Mouse (Mus musculus) MEL (cell line): ENCODE measurements around the gene Fam171a2. TPM values are rescaled to one million over a fixed set of nuclear protein-coding genes. Genes with fewer than 3 reads are reported as not detected.

Experiments used
- DNase-seq: peaks from one replicate; pipeline ENCODE4 v3.0.0; 2011; ENCODE audit warnings: low read depth, low spot score
- H3K27ac ChIP-seq: 2 replicates; pipeline ENCODE4 v1.5.1; 2012; ENCODE audit warnings: low read depth, mild to moderate bottlenecking, control low read depth, low read length, moderate library complexity; ENCODE audit not compliant: control insufficient read depth
- H3K27me3 ChIP-seq, 2 experiments: fragments of 150-350 bp in 1 of 2; sonication (generic) in 1 of 2; 2 replicates each; pipeline ENCODE4 v1.6.1; 2012; ENCODE audit warnings: low read length in 2 of 2, mild to moderate bottlenecking in 2 of 2, improper control_type of control experiment in 1 of 2, moderate library complexity in 1 of 2; ENCODE audit not compliant: insufficient read depth in 2 of 2, control insufficient read depth in 1 of 2
- H3K36me3 ChIP-seq, 2 experiments: 2 replicates each; pipeline ENCODE4 v1.6.1; 2012 to 2014; ENCODE audit warnings: low read length in 2 of 2, improper control_type of control experiment in 1 of 2, inconsistent platforms in 1 of 2, mild to moderate bottlenecking in 1 of 2; ENCODE audit not compliant: insufficient read depth in 2 of 2, control insufficient read depth in 1 of 2
- H3K4me1 ChIP-seq, 2 experiments: fragments of 150-350 bp in 1 of 2; sonication (generic) in 1 of 2; 2 replicates each; pipeline ENCODE4 v1.6.1; 2012; ENCODE audit warnings: low read length in 2 of 2, improper control_type of control experiment in 1 of 2, mild to moderate bottlenecking in 1 of 2; ENCODE audit not compliant: insufficient read depth in 2 of 2, control insufficient read depth in 1 of 2
- H3K4me3 ChIP-seq, 2 experiments: fragments of 150-350 bp in 1 of 2; sonication (generic) in 1 of 2; 2 replicates each; pipeline ENCODE4 v1.5.1; 2012; ENCODE audit warnings: low read depth in 2 of 2, low read length in 2 of 2, mild to moderate bottlenecking in 2 of 2, moderate library complexity in 2 of 2, control low read depth in 1 of 2, improper control_type of control experiment in 1 of 2; ENCODE audit not compliant: control insufficient read depth in 1 of 2, insufficient read depth in 1 of 2
- H3K79me2 ChIP-seq: 2 replicates; pipeline ENCODE4 v1.6.1; 2012; ENCODE audit warnings: mild to moderate bottlenecking, low read length, moderate library complexity; ENCODE audit not compliant: control insufficient read depth, poor library complexity, insufficient read depth
- H3K9ac ChIP-seq: 2 replicates; pipeline ENCODE4 v1.6.1; 2012; ENCODE audit warnings: low read depth, mild to moderate bottlenecking, control low read depth, low read length, moderate library complexity; ENCODE audit not compliant: control insufficient read depth, poor library complexity, severe bottlenecking
- H3K9me3 ChIP-seq: fragments of 150-350 bp; sonication (generic); replicated peaks from 2 replicates; pipeline ENCODE4 v1.6.1; 2012; ENCODE audit warnings: mild to moderate bottlenecking, low read length, improper control_type of control experiment, moderate library complexity; ENCODE audit not compliant: insufficient read depth
- CHD1 ChIP-seq: IDR thresholded peaks from 2 replicates; pipeline ENCODE4 v1.6.1; 2012; ENCODE audit warnings: low read depth, mild to moderate bottlenecking, inconsistent platforms, low read length, improper control_type of control experiment
- CTCF ChIP-seq, 3 experiments: IDR thresholded peaks in 2 of 3; conservative IDR thresholded peaks in 1 of 3; 2 replicates each; pipeline ENCODE4 v1.5.1; 2011 to 2012; ENCODE audit warnings: low read length in 3 of 3, low read depth in 2 of 3, mild to moderate bottlenecking in 2 of 3, improper control_type of control experiment in 1 of 3, inconsistent platforms in 1 of 3, mixed read lengths in 1 of 3, moderate library complexity in 1 of 3; ENCODE audit not compliant: control insufficient read depth in 1 of 3, insufficient read depth in 1 of 3, poor library complexity in 1 of 3, severe bottlenecking in 1 of 3
- EP300 ChIP-seq, 2 experiments: IDR thresholded peaks; 2 replicates each; pipeline ENCODE4 v1.6.1; 2011; ENCODE audit warnings: improper control_type of control experiment in 2 of 2, low read length in 2 of 2, low read depth in 1 of 2, mild to moderate bottlenecking in 1 of 2
- HCFC1 ChIP-seq: IDR thresholded peaks from 2 replicates; pipeline ENCODE4 v1.6.1; 2012; ENCODE audit warnings: low read depth, mild to moderate bottlenecking, inconsistent platforms, low read length, improper control_type of control experiment, moderate library complexity
- MAFK ChIP-seq: IDR thresholded peaks from 2 replicates; pipeline ENCODE4 v1.6.1; 2011; ENCODE audit warnings: low read depth, mild to moderate bottlenecking, low read length, improper control_type of control experiment, borderline replicate concordance
- MEF2A ChIP-seq: IDR thresholded peaks from 2 replicates; pipeline ENCODE4 v1.6.1; 2014; ENCODE audit warnings: low read depth, mild to moderate bottlenecking, inconsistent platforms, low read length, improper control_type of control experiment; ENCODE audit not compliant: poor library complexity, insufficient replicate concordance, severe bottlenecking; ENCODE audit errors: extremely low read depth
- MXI1 ChIP-seq: IDR thresholded peaks from 2 replicates; pipeline ENCODE4 v1.6.1; 2011; ENCODE audit warnings: mild to moderate bottlenecking, low read depth, low read length, improper control_type of control experiment
- RAD21 ChIP-seq: IDR thresholded peaks from 2 replicates; pipeline ENCODE4 v1.6.1; 2011; ENCODE audit warnings: mild to moderate bottlenecking, low read depth, low read length, improper control_type of control experiment
- RCOR1 ChIP-seq: IDR thresholded peaks from 2 replicates; pipeline ENCODE4 v1.6.1; 2012; ENCODE audit warnings: low read depth, mild to moderate bottlenecking, inconsistent platforms, low read length, improper control_type of control experiment
- TCF12 ChIP-seq: IDR thresholded peaks from 2 replicates; pipeline ENCODE4 v1.6.1; 2014; ENCODE audit warnings: low read depth, mild to moderate bottlenecking, inconsistent platforms, low read length, improper control_type of control experiment, moderate library complexity
- UBTF ChIP-seq: IDR thresholded peaks from 2 replicates; pipeline ENCODE4 v1.6.1; 2012; ENCODE audit warnings: low read depth, mild to moderate bottlenecking, inconsistent platforms, low read length, improper control_type of control experiment, moderate library complexity, borderline replicate concordance; ENCODE audit not compliant: insufficient read depth
- USF1 ChIP-seq: IDR thresholded peaks from 2 replicates; pipeline ENCODE4 v1.6.1; 2014; ENCODE audit warnings: low read depth, mild to moderate bottlenecking, inconsistent platforms, low read length, improper control_type of control experiment, moderate library complexity
- USF2 ChIP-seq, 2 experiments: IDR thresholded peaks; 2 replicates each; pipeline ENCODE4 v1.6.1; 2011 to 2012; ENCODE audit warnings: improper control_type of control experiment in 2 of 2, low read length in 2 of 2, borderline replicate concordance in 1 of 2, inconsistent platforms in 1 of 2, low read depth in 1 of 2, mild to moderate bottlenecking in 1 of 2; ENCODE audit not compliant: insufficient read depth in 1 of 2
- ZKSCAN1 ChIP-seq: IDR thresholded peaks from 2 replicates; pipeline ENCODE4 v1.6.1; 2012; ENCODE audit warnings: low read depth, mild to moderate bottlenecking, inconsistent platforms, low read length, improper control_type of control experiment, moderate library complexity
- ZMIZ1 ChIP-seq: IDR thresholded peaks from 2 replicates; pipeline ENCODE4 v1.6.1; 2012; ENCODE audit warnings: low read depth, mild to moderate bottlenecking, inconsistent platforms, low read length, improper control_type of control experiment, moderate library complexity
- ZNF384 ChIP-seq: IDR thresholded peaks from 2 replicates; pipeline ENCODE4 v1.6.1; 2012; ENCODE audit warnings: low read depth, mild to moderate bottlenecking, inconsistent platforms, low read length, improper control_type of control experiment
- polyA plus RNA-seq, 2 experiments: library from polyadenylated mRNA; stranded (reverse) in 1 of 2; unstranded in 1 of 2; fragments of >175 nt in 1 of 2; fragments of >200 nt in 1 of 2; gene quantifications; 2 replicates each; pipeline versions ENCODE4 v1.2.1 to v1.2.4; 2012; ENCODE audit warnings: low replicate concordance in 2 of 2, low read depth in 1 of 2; ENCODE audit not compliant: insufficient read length in 2 of 2, insufficient read depth in 1 of 2, missing spikeins in 1 of 2
- total RNA-seq: library from RNA; depleted of rRNA; stranded (reverse); fragments of 300-350 nt; gene quantifications from 2 replicates; pipeline ENCODE4 v1.2.3, GENCODE M21; 2012

Gene Fam171a2
- total and polyA plus RNA-seq, 3 experiments: 2.0 to 8.8 TPM; not detected in 1

GRCm38 (mm10) chr11:102440255-102440654 is 7.2 kb downstream of the Fam171a2 start:
- Histone ChIP-seq H3K27ac (no peak overlapping the region), H3K36me3 (no peaks in the 10 kb centered on the region; a peak in 1 of 4 replicates), H3K4me3 (no peak overlapping the region), H3K79me2 (no peaks in the 10 kb centered on the region), H3K4me1 (no peaks in the 10 kb centered on the region), H3K9me3 (no peaks in the 10 kb centered on the region), H3K27me3 (no peaks in the 10 kb centered on the region), H3K9ac (no peak overlapping the region)
- no peak for DNase-seq
- TF ChIP-seq HCFC1 (no peak), ZKSCAN1 (no peak), TCF12 (no peak), USF1 (no peak), MXI1 (no peak)

GRCm38 (mm10) chr11:102439093-102440082 is 8.1 kb downstream of the Fam171a2 start:
- H3K79me2 ChIP-seq: no peaks in the 10 kb centered on the region
- no peaks in the 10 kb centered on the region for H3K9me3 ChIP-seq
- no peak overlapping the region for H3K9ac ChIP-seq
- H3K27me3 ChIP-seq: no peaks in the 10 kb centered on the region
- no peak overlapping the region for H3K27ac ChIP-seq
- no peak for DNase-seq
- no peaks in the 10 kb centered on the region; a peak in 1 of 4 replicates for H3K36me3 ChIP-seq
- no peak overlapping the region for H3K4me3 ChIP-seq
- no peaks in the 10 kb centered on the region for H3K4me1 ChIP-seq
- TF ChIP-seq CTCF (IDR thresholded peaks at IDR 0.05 in 2 of 3, conservative IDR thresholded peaks at IDR 0.05 in 1 of 3; ENCODE audit: control insufficient read depth in 1 of 3, insufficient read depth in 1 of 3, low read depth in 2 of 3, low read length in 3 of 3, poor library complexity in 1 of 3, severe bottlenecking in 1 of 3) (no peak), RAD21 (no peak), MAFK (no peak), EP300 (IDR thresholded peaks at IDR 0.05; ENCODE audit: low read depth in 1 of 2, low read length in 2 of 2) (no peak), ZKSCAN1 (no peak), USF2 (IDR thresholded peaks at IDR 0.05; ENCODE audit: borderline replicate concordance in 1 of 2, insufficient read depth in 1 of 2, low read depth in 1 of 2, low read length in 2 of 2) (no peak), HCFC1 (no peak), UBTF (no peak), ZNF384 (no peak), CHD1 (no peak), MEF2A (no peak), TCF12 (no peak), ZMIZ1 (no peak), RCOR1 (no peak)
